Mouse (Mus musculus) forebrain, embryonic 10.5 days (tissue): Measurements from ENCODE around the gene Oasl2. TPM values are rescaled to one million over a fixed set of nuclear protein-coding genes. Genes with fewer than 3 reads are reported as not detected.
A peak's percentile ranks its signal among the peaks of the same experiment; 100 is the strongest.
"Not testable (repeated sequence)": the region's sequence is repeated elsewhere in the genome, so short reads cannot be mapped to it uniquely, and the experiment has no call there.

Experiments
- DNase-seq: peaks from one replicate; pipeline ENCODE4 v3.0.0-alpha.2; 2017; ENCODE audit warnings: low spot score; ENCODE audit errors: extremely low spot score
- H3K27ac ChIP-seq: fragments of 300-500 bp; sonication (generic); 2 replicates; pipeline ENCODE4 v1.5.1; 2016; ENCODE audit warnings: mild to moderate bottlenecking
- H3K27me3 ChIP-seq: fragments of 300-500 bp; sonication (generic); 2 replicates; pipeline ENCODE4 v1.6.1; 2016; ENCODE audit warnings: mild to moderate bottlenecking; ENCODE audit not compliant: poor library complexity, severe bottlenecking
- H3K36me3 ChIP-seq: fragments of 300-500 bp; sonication (generic); replicated peaks from 2 replicates; pipeline ENCODE4 v1.6.1; 2016; ENCODE audit warnings: mild to moderate bottlenecking, moderate library complexity
- H3K4me1 ChIP-seq: fragments of 300-500 bp; sonication (generic); 2 replicates; pipeline ENCODE4 v1.6.1; 2016
- H3K4me3 ChIP-seq: fragments of 300-500 bp; sonication (generic); 2 replicates; pipeline ENCODE4 v1.5.1; 2016; ENCODE audit warnings: mild to moderate bottlenecking, moderate library complexity
- H3K9me3 ChIP-seq: fragments of 300-500 bp; sonication (generic); 2 replicates; pipeline ENCODE4 v1.6.1; 2016; ENCODE audit warnings: mild to moderate bottlenecking, moderate library complexity
- WGBS: fragments of 180-500 bp; shearing (Covaris S2); methylation state at CpG from one replicate; pipeline ENCODE4 v1.1.7; 2016; 5-methylcytosine and 5-hydroxymethylcytosine counted together
- polyA plus RNA-seq: library from polyadenylated mRNA; unstranded; fragments of >200 nt; fragmentation: Nextera tagmentation; extraction: Ambion mirVana; gene quantifications from 2 replicates; pipeline ENCODE4 v1.2.1, GENCODE M21; 2016

Oasl2 gene
- 0.34 and 0.45 TPM in 2 replicates for polyA plus RNA-seq

- Histone ChIP-seq H3K27ac (0 out of 2 replicates have a peak within 1 kb of the TSS, but pooled peaks have one; percentile 5), H3K36me3 (no peaks in the 10 kb centered on the region), H3K4me1 (peaks cover 10% of the 10 kb centered on the region), H3K4me3 (peak within 1 kb of the TSS; percentile 22; the same call in 1 of the 2 replicates), H3K9me3 (no peaks in the 10 kb centered on the region), H3K27me3 (no peaks in the 10 kb centered on the region)
- WGBS: 68% methylated on average over 13 of the region's 13 CpGs
- DNase-seq: no peak
Observed at GRCm38 (mm10) chr5:114896688-114897373, at the start of gene Oasl2. Gene Oasl2, plus strand, starts transcription at chr5:114896936.

- no peaks in the 10 kb centered on the region; the same call in 1 of the 2 replicates for H3K27me3 ChIP-seq
- DNase-seq: no peak
- no peak overlapping the region for H3K4me3 ChIP-seq
- no peaks in the 10 kb centered on the region for H3K36me3 ChIP-seq
- H3K9me3 ChIP-seq: no peaks in the 10 kb centered on the region
- H3K4me1 ChIP-seq: no peaks in the 10 kb centered on the region
- H3K27ac ChIP-seq: no peak overlapping the region
- WGBS: 89% methylated on average over 20 of the region's 20 CpGs
Observed at GRCm38 (mm10) chr5:114851565-114852236, 45.0 kb upstream of the Oasl2 start.

GRCm38 (mm10) chr5:114853364-114853763 is 43.4 kb upstream of the Oasl2 start, which contains the start of gene 4930519G04Rik:
Gene 4930519G04Rik, plus strand, starts transcription at chr5:114853664.
- H3K4me3 ChIP-seq, H3K4me1 ChIP-seq, H3K9me3 ChIP-seq, H3K36me3 ChIP-seq, H3K27ac ChIP-seq, DNase-seq: not testable (repeated sequence)
- WGBS: 74% methylated on average over 3 of the region's 5 CpGs
- peaks cover 12% of the 10 kb centered on the region for H3K27me3 ChIP-seq

GRCm38 (mm10) chr5:114858582-114858981 is 38.2 kb upstream of the Oasl2 start, which contains the start of gene Gm9936:
Gene Gm9936, minus strand, starts transcription at chr5:114858682.
- WGBS: 90% methylated on average over 12 of the region's 12 CpGs
- Histone ChIP-seq H3K36me3 (no peaks in the 10 kb centered on the region), H3K4me1 (peaks cover 11% of the 10 kb centered on the region), H3K27me3 (peaks cover 26% of the 10 kb centered on the region), H3K27ac (peak within 1 kb of the TSS; percentile 73; the same call in 1 of the 2 replicates), H3K9me3 (no peaks in the 10 kb centered on the region), H3K4me3 (peak within 1 kb of the TSS; percentile 51)
- no peak for DNase-seq

GRCm38 (mm10) chr5:114859253-114859652 is 37.5 kb upstream of the Oasl2 start:
- peak overlapping the region; percentile 51 for H3K4me3 ChIP-seq
- H3K36me3 ChIP-seq: no peaks in the 10 kb centered on the region
- H3K4me1 ChIP-seq: peaks cover 11% of the 10 kb centered on the region
- H3K9me3 ChIP-seq: no peaks in the 10 kb centered on the region
- DNase-seq: peak; percentile 78
- peak overlapping the region; percentile 73; the same call in 1 of the 2 replicates for H3K27ac ChIP-seq
- peaks cover 26% of the 10 kb centered on the region for H3K27me3 ChIP-seq
- WGBS: 5% methylated on average over 18 of the region's 18 CpGs

GRCm38 (mm10) chr5:114861730-114862129 is 35.0 kb upstream of the Oasl2 start:
- Histone ChIP-seq H3K4me1 (peaks cover 11% of the 10 kb centered on the region), H3K4me3 (no peak overlapping the region), H3K9me3 (no peaks in the 10 kb centered on the region), H3K27ac (no peak overlapping the region), H3K27me3 (peaks cover 26% of the 10 kb centered on the region), H3K36me3 (no peaks in the 10 kb centered on the region)
- WGBS: 86% methylated on average over 6 of the region's 6 CpGs
- DNase-seq: no peak

- 85% methylated on average over 7 of the region's 7 CpGs for WGBS
- H3K4me3 ChIP-seq: no peak overlapping the region
- H3K36me3 ChIP-seq: no peaks in the 10 kb centered on the region
- H3K4me1 ChIP-seq: no peaks in the 10 kb centered on the region
- H3K27me3 ChIP-seq: peaks cover 2% of the 10 kb centered on the region; the same call in 1 of the 2 replicates
- no peak overlapping the region for H3K27ac ChIP-seq
- H3K9me3 ChIP-seq: peaks cover 18% of the 10 kb centered on the region
- no peak for DNase-seq
Observed at GRCm38 (mm10) chr5:114864813-114865212, 31.9 kb upstream of the Oasl2 start.

GRCm38 (mm10) chr5:114865279-114865678 is 31.5 kb upstream of the Oasl2 start:
- H3K9me3 ChIP-seq: peaks cover 18% of the 10 kb centered on the region
- H3K27me3 ChIP-seq: no peaks in the 10 kb centered on the region
- whole genome bisulfite sequencing: 90% methylated on average over 12 of the region's 12 CpGs
- no peak overlapping the region for H3K4me3 ChIP-seq
- H3K4me1 ChIP-seq: no peaks in the 10 kb centered on the region
- DNase-seq: no peak
- H3K36me3 ChIP-seq: no peaks in the 10 kb centered on the region
- H3K27ac ChIP-seq: no peak overlapping the region

GRCm38 (mm10) chr5:114875858-114876257 is 20.9 kb upstream of the Oasl2 start:
- 59% methylated on average over 6 of the region's 6 CpGs for WGBS

GRCm38 (mm10) chr5:114876331-114876730 is 20.4 kb upstream of the Oasl2 start:
- peak; percentile 38 for DNase-seq
- H3K4me1 ChIP-seq: peaks cover 42% of the 10 kb centered on the region
- peak overlapping the region; percentile 83 for H3K27ac ChIP-seq
- WGBS: 22% methylated on average over 6 of the region's 6 CpGs
- H3K27me3 ChIP-seq: peaks cover 15% of the 10 kb centered on the region; the same call in 1 of the 2 replicates
- no peaks in the 10 kb centered on the region for H3K36me3 ChIP-seq
- H3K9me3 ChIP-seq: no peaks in the 10 kb centered on the region
- 0 out of 2 replicates have a peak overlapping the region, but pooled peaks have one; percentile 19 for H3K4me3 ChIP-seq

More at GRCm38 (mm10) chr5:114875858-114876257, 20.9 kb upstream of the Oasl2 start:
- Histone ChIP-seq H3K4me3 (0 out of 2 replicates have a peak overlapping the region, but pooled peaks have one; percentile 19), H3K9me3 (no peaks in the 10 kb centered on the region), H3K36me3 (no peaks in the 10 kb centered on the region), H3K4me1 (peaks cover 42% of the 10 kb centered on the region), H3K27ac (peak overlapping the region; percentile 83), H3K27me3 (peaks cover 15% of the 10 kb centered on the region; the same call in 1 of the 2 replicates)
- no peak for DNase-seq

- Histone ChIP-seq H3K36me3 (no peaks in the 10 kb centered on the region), H3K27ac (peak overlapping the region; percentile 83), H3K4me3 (no peak overlapping the region), H3K9me3 (no peaks in the 10 kb centered on the region), H3K4me1 (peaks cover 42% of the 10 kb centered on the region), H3K27me3 (peaks cover 15% of the 10 kb centered on the region; the same call in 1 of the 2 replicates)
- DNase-seq: no peak
- WGBS: 70% methylated on average over 7 of the region's 7 CpGs
Observed at GRCm38 (mm10) chr5:114877487-114877886, 19.2 kb upstream of the Oasl2 start.

GRCm38 (mm10) chr5:114879399-114879798 is 17.3 kb upstream of the Oasl2 start:
- Histone ChIP-seq H3K27me3 (peaks cover 15% of the 10 kb centered on the region; the same call in 1 of the 2 replicates), H3K36me3 (no peaks in the 10 kb centered on the region), H3K9me3 (no peaks in the 10 kb centered on the region), H3K4me3 (no peak overlapping the region), H3K4me1 (peaks cover 42% of the 10 kb centered on the region), H3K27ac (peak overlapping the region; percentile 20; the same call in 1 of the 2 replicates)
- DNase-seq: no peak
- WGBS: 80% methylated on average over 13 of the region's 13 CpGs
